Mouse (Mus musculus) pancreas, adult 10 weeks (tissue): Measurements from ENCODE around the gene Trim32. TPM values are rescaled to one million over a fixed set of nuclear protein-coding genes. Genes with fewer than 3 reads are reported as not detected.

Source experiments
- polyA plus RNA-seq: library from polyadenylated mRNA; stranded (reverse); fragments of 350-450 nt; fragmentation: Illumina TruSeq; extraction: RNeasy Lipid Tissue Mini Kit (QIAGEN cat#74804); gene quantifications from one replicate; pipeline ENCODE4 v1.2.3, GENCODE M21; 2015; ENCODE audit warnings: low read depth, low replicate concordance; ENCODE audit not compliant: insufficient read depth

Trim32 gene
- 2.8 TPM for polyA plus RNA-seq

DNA sequence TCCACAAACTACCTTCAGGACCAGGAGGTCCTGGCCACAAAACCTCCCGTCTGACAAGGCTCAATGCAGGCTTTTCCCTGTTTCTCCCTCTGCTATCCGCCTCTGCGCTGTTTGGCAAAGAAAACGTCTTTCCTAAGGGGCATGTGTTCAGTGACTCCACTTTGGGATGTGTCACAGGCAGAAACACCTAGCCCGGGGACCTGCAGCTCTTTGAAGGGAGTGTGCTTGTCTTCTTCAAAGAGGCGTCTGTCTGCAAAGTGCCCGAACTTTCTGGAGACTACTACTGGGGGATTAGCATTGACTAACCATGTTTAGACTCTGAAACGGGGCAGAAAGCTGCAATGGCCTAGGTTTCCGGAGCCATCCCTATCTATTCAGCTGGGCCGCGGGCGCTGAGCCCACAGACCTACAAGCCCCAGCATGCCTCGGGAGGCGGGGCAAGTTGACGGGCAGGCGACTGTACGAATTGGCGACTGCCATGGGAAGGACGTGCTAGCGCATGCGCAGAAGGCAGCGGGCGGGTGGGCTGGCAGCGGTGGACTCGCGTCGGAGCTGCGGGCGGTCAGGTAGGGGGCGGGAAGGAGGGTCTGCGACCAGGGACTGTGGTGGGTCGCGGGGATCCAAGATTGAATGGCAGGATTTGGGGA lies at the start of gene Trim32:
TSS of gene Trim32 (plus strand) at position 483 of the 647 bp plus-strand sequence.

